Mouse (Mus musculus) c-Kit-positive CD71-positive TER-119-negative erythroid progenitor cells, embryonic 14.5 days (primary cell): ENCODE data around the gene Lor.

Experiments
- DNase-seq: peaks from one replicate; pipeline ENCODE4 v3.0.0-alpha.2; 2013; ENCODE audit warnings: low read depth

The Lor gene

GRCm38 (mm10) chr3:92083042-92083441 is at the start of gene Lor:
TSS of gene Lor (minus strand) at chr3:92083142.
- DNase-seq = no peak

- no peak for DNase-seq
Measured at GRCm38 (mm10) chr3:92123847-92124246, 40.9 kb upstream of the Lor start, which contains the start of gene Prr9. TSS of gene Prr9 (minus strand) at chr3:92123947.

DNA sequence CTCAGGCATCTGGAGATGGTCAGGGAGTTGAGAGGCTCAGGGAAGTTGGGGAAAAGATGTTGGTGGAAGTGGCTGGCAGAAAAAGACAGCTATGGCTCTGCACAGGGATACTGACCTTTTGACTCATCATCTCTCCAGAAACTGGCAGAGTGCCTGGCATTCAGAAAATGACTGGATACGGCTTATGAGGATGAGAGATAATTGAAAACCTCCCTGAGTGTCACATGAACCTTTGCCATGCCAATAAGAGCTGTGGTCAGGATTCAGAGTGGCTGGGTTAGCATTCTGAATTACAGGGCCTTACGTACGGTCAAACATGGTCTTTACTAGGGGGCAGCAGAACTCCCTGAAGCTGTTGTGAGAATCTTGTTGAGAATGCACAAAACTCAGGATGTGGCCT is 38.0 kb upstream of the Lor start:
- no peak for DNase-seq

DNA sequence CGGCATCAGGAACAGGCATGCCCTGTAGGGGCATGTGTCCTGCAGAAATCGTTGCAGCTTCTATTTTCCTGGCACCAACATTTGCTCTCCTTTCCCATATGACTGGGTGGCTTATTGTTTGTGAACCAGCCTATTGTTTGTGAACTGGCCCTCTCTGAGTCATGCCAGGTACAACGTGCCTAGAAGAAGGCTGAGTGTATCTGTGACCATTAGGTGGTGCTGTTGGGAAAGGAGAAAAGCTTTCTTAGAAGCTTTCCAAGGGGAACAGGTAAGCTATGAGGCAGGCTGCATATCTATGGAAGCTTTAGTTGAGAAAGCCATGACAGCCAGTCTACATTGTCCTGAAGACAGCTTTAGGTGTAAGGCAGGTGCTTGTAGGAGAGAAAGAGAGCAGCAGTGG is 35.0 kb upstream of the Lor start:
- no peak for DNase-seq

DNA sequence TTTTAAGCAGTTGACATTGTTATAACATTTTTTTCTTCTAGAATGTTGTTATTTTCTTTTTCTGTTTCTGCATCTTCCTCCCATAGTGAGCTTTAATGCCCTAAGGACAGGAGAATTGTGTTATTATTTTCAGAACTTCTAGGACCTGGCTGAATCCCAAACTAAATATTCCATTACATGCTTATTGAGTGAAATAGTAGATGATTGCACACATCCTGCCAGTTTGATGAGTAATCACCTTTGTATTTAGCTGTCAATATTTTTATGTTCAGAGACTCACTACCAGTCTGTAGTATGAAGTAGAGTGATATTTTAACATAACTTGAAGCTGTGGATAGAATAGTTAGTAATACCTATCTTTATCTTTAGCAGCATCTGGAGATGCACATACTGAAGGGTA is 28.6 kb upstream of the Lor start:
- DNase-seq = no peak

DNA sequence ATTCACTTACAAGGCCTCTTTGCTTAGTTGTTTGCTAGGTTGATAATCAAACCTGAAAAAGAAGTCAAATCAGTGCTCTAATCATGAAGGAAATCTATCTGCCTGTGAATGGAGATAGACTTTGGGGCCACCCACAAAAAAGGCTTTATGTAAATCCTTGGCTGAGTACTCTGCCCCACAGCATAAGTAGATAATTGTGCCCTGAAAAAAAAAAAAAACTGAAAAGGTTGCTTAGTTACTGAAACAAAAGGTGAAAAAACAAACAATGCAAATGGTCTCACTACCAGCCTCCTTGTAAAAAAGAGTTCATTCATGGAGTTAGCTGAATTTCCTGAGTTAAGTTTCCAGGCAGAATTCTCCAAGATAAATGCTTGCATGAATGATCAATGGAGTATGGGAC is 27.8 kb upstream of the Lor start:
- DNase-seq = no peak

DNA sequence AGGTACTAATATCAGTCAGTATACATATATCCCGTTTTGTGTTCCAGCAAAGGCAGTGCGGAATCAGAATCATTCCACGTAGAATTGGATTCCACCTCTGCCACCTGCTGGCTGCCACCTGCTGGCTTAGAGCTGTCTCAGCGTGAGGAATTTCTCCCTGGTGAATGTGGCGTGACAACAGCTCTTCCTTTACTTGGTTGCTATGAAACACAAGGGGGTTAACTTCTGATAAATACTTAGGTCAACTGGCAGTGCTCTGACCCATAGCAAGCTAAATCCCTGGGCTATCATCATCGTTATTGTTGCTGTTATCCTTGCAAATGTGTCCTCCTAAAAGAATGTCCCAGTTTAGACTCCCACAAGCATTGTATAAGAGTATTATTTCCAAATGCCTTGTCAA is 23.6 kb upstream of the Lor start:
- no peak for DNase-seq

DNA sequence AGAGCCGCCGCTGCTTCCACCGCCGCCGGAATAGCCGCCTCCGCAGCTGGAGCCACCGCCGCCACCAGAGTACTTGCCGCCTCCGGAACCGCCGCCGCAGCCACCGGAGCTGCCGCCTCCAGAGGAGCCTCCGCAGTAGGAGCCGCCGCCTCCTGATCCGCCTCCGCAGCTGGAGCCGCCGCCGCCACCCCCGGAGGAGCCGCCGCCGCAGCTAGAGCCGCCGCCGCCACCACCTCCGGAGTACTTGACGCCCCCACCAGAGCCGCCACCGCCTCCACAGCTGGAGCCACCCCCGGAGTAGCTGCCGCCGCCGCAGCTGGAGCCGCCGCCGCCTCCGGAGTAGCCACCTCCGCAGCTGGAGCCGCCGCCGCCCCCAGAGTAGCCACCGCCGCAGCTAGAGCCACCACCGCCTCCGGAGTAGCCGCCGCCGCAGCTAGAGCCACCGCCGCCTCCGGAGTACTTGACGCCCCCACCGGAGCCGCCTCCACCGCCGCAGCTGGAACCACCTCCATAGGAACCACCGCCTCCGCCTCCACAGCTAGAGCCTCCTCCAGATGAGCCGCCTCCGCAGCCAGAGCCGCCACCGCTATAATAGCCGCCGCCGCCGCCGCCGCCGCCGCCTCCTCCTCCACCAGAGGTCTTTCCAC is 1.5 kb downstream of the Lor start:
- peak; percentile 15 for DNase-seq

- DNase-seq = peak; percentile 16
Measured at GRCm38 (mm10) chr3:92080462-92081284, 2.3 kb downstream of the Lor start.

DNA sequence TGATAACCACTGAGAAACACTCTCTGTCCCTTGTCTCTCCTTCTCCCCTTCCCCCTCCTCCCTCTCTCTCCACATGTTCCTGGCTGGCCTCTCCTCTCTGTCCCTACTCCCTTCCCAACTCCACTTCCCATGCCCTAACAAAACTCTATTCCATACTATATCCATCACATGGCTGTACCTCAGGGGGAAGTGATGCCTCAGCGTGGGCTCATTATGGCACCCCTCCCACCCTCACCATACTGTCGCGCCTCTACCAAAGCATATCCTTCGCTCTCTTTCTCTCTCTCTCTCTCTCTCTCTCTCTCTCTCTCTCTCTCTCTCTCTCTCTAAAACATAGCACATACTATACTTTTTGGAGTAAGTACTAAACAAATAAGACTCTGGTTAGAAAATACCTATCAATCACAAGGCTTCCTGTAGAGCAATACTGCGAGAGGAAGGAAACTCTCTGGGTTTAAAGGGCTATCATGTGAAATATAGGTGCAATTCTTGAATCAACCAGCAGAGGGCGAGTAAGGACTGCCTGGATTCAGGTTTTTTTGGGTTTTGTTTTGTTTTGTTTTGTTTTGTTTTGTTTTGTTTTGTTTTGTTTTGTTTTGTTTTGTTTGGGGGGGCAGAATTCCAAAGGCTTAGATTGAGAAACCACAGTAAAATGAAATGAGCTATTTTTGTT is 32.4 kb downstream of the Lor start:
- peak; percentile 3 for DNase-seq

GRCm38 (mm10) chr3:92033892-92034291 is 49.0 kb downstream of the Lor start:
- DNase-seq = no peak

DNA sequence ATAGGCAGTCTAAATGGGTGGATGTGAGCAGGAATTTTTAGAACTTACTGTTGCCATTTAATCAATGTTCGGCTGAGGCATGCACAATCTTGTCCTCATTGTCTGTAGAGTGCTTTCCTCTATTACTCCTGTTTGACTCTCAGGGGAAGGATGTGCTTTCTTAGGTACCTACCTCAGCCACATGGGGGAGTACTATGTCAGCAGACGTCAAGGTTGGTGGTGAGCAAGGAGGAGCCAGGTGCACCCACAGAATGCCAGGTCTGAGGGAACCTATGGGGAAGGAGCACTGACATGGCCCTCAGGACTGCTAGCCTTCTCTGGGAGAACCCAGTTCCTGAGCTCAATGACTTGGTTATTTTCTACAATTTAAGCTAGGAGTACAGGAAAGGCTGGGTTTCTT is 49.7 kb downstream of the Lor start:
- DNase-seq = no peak
